Mouse (Mus musculus): ENCODE data around the gene Upp1.
"Not testable (repeated sequence)": the region's sequence is repeated elsewhere in the genome, so short reads cannot be mapped to it uniquely, and the experiment has no call there.

Upp1 gene

DNA sequence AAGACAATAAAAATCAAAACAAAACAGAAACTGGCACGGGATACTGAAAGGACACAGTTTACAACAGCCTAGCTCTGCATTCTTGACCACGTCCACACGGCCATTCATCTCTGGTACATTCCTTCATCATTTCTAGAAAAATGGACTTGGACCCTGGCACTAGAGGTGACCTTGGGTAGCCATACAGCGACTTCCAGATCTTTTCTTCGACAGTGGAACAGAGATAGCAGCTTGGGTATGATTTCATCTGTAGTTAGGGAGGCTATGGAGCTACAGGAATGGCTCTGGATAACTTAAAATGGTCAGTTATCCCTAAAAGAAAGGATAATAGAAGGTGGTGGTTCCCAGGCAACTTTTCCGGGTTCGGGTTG lies at the start of gene Upp1:
TSS of gene Upp1 (plus strand) at position 54 of the 371 bp plus-strand sequence.
- DNase-seq, result no peak

DNA sequence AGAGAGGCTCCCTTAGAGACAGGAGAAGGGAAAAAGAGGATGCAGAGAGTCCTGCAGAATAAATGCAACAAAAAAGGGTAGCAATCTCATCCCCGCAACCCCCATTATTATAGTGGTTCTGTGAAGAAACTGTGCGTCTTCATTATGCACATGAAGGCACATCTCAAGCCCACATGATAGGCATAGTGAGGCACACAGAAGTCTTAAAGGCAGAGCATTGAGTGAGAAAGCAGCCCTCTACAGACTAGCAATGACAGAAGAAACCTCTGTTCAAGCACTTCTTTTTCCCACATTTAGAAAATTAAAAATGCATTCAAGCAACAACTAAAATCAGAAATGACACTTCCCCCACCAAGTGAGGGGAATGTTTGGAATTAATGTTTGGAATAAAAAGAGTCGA lies 41.5 kb upstream of the Upp1 start:
- DNase-seq, result no peak

DNA sequence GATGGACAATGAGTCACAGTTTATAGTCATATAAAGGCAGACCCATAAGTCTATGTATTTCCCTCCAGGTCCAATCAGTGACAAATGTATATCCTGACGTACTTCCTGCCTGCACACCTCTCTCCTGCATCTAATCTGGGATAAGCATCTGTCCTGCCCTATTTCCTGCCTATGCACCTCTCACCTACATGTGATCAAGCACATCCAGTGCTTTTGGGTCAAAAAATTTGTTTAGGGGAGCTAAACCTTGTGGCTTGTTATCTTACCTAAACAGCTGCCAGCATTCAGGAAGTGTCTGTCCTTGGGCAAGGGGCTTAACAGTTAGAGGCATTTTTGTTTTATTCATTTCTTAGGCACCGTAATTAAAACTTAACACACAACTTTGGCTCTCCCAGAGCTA lies 4.7 kb upstream of the Upp1 start:
- DNase-seq, result no peak

DNA sequence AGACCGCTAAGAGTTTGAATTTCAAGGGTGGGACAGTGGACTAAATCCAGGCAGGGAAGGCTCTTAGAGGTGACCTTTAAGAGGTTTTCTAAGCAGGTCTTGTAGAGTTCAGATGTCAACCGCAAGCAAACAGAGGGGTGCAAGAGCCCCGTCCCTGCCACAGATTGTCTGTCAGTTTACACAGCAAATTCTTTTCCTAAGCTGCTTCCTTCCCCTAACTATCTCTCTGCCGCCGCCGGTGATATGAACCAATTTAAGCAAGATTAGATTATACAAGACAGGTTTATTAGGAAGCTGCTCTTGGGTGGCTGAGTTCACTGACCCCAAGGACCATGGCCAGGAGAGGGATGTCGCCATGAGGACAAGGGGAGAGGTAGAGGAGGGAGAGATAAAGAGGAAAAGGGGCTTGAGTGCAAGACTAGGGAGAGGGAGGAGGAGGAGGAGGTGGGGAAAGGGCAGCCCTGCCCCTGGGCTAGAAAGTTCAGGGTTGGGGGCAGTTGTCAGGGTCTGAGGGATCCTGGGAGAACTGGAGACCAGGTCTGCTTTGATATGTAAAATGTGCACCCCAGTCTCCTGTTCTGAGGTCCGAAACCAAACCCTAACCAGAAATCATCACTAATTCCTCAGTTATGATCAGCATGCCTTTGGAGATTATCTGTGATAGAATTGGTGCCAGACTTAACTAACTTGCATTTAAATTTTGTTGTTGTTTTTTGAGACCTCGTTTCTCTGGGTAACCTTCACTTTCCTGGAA lies 2.4 kb upstream of the Upp1 start:
- DNase-seq, result no peak

DNA sequence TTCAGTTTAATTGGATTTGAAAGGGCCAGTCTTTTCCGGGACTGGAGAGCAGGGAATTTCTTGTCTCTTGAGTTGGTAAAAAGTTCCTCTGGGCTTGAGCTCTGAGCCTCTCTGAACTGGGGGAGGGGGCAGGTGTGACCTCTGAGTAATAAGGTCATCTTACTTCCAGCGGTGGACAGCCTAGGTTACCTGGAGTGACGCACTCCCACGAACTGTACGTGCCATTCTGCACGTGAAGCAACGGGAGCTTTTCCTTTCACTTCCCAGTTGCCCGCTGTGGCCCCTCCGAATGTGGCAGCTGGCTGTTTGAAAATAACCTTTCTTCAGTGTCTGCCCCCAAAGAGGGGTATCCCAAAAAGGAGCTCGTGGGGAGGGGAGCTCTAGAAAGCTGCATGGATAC lies 1.8 kb upstream of the Upp1 start:
- DNase-seq, result no peak

DNA sequence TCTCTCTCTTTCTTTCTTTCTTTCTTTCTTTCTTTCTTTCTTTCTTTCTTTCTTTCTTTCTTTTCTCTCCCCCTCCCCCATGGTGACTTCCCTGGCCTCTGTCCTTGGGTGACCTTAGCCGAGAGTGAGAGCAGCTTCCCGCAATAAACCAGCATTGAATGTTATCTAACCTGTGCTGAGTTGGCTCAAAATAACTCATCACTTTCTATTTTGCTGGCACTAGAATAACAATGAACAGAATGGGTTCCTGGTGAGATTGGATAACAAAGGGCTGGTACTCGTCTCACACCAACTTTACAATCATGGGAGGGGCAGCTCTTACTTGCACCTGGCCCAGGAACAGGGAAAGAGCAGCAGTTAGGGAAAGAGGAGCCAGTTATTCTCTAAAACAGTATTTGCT lies 987 bp upstream of the Upp1 start:
- DNase-seq, result no peak

DNA sequence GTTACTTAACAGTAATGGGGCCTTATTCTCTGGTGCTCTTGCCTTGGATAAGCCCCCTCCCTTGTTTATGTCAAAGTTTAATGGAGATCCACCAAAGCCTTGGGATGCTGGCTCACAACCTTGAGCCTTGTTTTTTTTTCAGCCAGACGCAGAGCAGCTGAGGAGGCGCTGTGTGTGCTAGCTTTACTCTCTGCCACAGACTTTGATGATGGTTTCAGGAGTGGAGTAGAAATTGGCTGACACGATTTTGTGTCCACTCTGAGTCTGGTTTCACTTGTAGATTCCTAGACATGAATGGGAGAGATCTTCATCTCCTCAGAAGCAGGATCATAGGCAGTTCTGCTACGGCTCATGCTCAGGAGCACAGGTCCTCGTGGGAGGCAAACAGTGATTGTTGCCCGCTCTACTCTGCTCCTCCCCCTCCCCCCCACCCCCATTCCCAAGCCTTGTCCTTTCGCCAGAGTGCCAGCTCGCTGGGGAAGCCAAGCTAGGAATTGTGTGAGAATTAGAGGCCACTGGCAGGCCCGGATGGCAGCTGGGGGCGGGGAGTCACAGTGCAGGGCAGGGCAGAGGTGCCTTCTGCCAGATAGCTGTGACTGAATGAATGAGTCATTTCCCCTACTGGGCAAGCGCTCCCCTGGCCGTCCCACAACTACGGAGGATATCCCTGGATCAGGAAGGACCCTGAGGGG lies 399 bp upstream of the Upp1 start:
- DNase-seq, result peak; percentile 39 to 48

DNA sequence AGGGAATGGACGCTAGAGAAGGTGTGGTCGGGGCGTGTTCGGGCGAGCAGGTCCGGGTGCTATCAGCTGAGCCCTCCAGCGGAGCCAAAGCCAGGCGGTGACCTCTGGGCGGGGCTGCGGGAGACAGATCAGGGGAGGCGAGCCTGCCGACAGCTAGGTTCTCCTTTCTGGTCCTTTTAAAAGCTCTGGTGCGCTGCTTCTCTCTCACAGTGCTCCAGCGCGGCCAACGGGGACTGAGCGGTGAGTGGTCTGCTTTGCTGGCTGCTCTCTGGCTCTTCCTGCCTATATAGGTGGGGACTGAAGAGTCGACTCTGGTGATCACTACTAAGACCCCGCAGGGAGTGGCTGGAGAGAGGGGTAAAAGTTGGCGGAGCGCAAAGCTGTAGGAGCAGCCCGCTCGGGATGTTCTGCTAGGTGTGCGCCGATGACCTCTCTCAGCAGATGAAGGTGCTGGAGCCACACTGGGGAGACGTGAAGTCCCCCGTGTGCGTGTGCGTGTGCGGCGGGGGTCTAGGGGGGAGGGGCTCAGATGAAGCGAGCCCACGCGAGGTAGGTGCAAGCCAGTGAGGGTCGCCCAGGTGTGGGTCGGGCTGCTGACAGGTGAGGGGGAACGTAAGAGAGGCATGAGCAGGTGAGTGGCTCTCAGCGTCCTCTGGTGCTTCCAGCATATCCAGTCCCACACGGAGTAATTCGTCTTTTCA lies 668 bp downstream of the Upp1 start:
- DNase-seq, result peak; percentile 18 to 21

DNA sequence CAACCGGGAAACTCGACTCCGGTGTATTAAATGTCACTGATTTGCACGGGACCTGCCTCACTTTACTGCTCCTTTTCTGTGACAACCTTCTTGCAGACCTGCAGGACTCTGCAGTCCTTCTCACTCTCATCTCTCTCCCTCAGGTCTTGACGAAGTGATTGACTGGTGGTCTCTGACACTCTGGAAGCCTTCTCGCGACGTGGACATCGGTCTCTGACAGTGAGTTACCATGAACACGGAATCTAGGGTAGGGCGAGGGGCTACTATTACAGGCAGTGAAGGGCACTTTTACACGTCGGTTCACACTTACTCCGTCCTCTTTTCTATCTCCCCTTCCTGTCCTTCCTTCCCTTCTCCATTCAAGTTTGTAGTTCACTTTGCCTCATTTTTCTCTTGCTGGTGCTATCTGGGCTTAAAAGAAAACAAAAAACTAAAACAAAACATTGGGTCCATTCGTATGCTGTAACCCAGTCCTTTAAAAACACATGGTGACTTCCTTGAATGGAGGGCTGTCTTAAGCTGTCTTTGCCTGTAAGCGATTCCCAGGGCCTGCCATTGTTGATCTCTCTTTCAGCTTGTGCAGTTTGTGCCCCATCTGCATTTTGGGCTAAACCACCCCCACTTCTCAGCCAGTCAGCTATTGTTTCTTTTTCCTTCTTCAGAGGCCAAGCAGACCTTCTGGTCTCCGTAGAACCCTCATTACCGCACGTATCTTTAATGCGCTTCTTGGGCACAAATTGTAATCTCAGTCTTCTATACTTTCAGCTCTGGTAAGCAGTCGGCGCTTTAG lies 1.5 kb downstream of the Upp1 start:
- no peak for DNase-seq

DNA sequence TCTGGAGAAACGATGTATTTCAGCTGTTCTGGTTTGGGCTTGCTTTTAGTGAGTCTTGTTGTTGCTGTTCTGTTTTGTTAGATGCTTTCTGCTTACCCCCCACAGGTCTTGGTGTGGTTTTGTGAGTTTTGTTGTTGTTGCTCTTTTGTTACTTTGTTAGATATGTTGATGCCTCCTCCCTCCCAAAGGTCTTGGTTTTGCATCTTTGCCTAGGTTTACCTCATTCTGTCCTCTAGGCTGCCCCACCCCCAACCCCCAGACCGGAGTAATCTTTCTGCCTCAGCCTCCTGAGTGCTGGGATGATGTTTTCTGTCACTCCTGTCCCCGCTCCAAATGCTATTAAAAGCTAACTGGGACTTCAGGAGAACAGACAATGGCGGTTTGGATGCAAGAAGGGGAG lies 4.4 kb downstream of the Upp1 start:
- DNase-seq, result no peak

DNA sequence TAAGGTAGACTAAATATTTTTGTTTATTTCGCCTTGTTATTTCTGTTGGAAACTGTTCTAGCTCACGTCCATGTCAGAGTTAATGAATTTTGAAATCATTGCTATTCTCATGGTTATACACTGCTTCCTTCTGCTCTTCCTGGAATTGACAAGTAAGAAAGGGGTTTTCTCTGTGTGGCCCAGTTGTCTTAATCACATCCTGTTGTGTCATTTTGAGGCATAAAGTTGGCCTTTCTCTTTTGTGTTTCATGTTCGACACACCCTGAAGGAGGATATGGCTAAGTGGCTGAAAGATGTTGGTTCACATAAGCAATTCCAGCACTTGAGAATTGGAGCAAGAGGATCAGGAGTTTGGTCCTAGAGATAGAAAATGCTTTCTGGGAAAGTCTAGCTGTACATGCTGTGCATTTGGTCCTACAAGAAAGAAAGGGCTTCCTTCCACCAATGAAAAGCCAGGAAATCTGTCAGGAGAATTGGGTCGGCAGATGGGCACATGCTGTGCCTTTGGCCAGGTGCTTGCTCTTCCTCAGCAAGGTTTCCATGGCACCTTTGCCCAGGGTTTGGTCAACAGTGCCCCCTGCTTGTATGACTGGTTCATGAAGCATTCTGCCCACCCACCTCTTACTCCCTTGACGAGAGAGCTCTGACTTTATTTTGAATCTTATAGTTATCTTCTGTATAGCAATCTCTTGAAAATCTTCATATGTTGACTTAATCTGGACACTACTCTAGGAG lies 8.6 kb downstream of the Upp1 start:
- DNase-seq, result peak; percentile 77 to 80

DNA sequence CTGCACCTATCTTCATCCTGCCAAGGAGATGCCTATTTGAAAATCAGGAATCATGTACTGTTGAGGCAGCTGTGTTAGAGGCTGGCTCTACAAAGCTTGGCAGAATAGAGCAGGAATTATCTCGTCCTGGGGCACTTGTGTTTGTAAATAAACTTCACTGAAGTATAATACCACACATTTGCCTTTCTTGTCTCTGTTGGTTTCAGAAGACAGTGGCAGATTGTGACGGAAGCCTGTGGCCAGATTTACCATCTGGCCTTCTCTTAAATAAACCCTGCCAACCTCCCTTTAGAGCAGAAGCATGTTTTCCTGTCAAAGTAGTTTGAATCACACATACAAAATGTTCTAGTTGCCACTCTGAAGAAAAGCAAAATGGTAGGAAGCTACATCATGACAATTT lies 10.2 kb downstream of the Upp1 start:
- no peak for DNase-seq

DNA sequence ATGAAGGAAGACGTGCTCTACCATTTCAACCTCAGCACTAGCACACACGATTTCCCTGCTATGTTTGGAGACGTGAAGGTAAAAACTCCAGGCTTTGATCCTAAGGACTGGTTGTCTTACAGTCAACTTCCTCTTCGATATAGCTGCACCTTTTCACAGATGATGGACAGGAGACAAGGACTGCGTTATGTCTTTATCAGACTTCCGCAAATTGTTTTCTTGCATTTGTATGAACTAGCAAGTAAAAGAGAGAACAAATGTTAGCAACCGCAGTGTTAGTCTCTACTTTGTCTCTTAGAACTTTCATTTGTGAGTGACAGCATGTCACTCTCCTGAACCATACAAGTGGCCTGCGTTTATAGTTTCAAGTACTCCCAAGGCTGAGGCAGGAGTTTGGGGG lies 11.6 kb downstream of the Upp1 start:
- DNase-seq, result no peak

DNA sequence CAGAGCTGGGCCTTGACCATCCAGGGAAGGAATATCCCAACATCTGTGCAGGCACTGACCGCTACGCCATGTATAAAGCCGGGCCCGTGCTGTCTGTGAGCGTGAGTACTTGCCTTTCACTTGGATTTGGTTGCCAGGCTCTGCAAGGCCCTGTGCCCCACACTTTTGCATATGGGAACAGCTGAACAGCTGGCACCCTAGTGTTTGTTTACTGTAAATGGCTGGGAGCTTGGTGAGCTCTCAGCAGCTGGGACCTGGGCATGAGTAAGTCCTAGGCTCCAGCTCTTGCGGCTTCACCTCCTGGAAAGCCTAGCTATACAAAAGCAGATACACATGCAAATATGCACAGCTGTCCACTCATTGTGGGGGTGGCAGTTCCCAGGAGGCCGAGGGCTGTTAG lies 13.8 kb downstream of the Upp1 start:
- DNase-seq, result no peak

DNA sequence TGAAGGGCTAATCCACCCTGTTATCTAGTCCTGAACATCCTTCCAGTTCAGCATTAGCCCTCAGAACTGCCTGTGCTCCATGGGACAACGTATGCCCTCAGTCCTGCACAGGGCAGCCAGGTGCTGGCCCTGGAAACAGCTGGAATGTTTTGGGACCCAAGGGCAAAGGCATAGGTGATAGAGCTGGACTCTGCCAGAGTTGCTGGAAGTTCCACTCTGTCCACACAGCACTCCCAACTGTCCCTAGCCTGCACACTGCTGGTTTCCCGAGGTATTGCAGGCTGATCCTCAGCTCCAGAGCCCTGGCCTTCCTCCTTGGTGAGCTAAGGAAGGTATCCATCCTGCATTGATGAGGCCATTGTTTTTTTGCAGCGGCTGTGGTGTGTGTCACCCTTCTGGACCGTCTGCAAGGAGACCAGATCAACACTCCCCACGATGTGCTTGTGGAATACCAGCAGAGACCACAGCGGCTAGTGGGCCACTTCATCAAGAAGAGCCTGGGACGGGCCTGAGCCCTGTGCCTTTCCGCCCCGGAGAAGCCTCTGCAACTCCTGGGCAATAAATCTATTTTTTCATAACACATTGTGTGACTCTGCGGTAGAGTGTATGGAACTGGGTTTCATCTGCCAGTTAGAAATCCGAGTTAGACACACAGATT lies 17.8 kb downstream of the Upp1 start:
- DNase-seq, result no peak

DNA sequence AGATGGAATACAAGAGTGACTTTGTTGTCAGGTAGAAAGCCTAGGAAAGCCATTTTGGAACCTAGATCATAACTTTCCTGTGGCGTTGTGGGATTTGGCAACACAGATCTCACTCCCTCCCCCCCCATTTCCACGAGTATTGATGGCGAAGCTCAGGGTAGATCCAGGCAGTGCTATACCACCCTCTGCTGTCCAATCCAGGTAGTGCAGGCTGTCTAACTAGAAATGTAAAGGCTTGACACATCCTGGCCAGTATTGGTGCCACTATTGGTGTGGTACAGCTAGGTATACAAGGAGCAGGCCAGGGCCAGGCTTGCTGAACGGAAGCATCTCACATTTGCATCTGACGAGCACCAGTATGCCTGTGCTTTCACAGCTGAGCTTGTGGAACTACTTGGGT lies 18.6 kb downstream of the Upp1 start:
- DNase-seq, result peak; percentile 78 to 89

DNA sequence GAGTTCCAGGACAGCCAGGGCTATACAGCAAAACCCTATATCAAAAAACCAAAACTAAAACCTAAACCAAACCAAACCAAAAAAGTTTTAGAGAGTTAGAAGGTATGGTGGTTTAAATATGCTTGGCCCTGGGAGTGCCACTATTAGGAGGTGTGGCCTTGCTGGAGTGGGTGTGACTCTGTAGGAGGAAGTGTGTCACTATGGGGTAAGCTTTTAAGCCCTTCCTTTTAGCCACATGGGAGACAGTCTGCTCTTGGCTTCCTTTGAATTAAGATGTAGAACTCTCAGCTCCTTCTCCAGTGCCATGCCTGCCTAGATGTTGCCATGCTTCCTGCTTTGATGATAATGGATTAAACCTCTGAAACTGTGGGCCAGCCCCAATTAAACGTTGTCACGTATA lies 27.2 kb downstream of the Upp1 start:
- DNase-seq, result no peak

DNA sequence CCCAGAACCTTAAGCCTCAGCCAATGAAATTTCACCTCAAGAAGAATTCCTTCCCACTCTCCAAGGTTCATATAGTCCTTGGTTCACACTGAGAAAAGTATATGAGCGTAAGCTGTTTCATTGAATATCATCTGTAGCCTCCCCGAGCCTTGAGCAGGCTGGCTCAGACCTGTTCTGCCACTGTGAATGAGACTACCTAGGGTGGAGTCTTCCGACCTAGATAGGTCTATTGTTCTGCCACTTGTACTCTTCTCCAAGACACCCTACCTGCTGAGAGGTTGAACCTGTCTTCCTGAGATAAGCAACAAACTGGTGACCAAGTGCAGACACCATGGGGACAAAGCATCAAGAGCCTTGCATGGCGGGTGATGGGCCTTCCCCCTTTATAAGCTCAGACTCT lies 28.2 kb downstream of the Upp1 start:
- no peak for DNase-seq

DNA sequence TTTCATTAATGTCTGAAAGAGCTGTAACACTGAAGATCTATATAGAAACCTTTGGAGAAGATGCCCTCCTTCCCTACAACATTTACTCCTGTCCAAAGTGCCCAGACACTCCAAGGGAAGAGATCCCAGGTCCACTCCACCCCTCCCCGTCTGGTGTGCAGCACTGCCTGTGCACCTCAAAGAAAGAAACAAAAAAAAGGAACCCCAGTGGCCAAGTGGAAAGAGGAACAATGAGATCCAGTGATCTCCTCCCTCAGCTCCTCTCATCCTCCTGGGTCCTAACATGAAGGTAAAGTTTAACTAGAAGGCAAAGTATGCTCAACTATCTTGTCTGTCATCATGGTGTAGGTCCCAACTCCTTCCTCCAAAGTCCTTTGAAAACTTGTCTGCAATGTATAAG lies 28.8 kb downstream of the Upp1 start:
- no peak for DNase-seq

DNA sequence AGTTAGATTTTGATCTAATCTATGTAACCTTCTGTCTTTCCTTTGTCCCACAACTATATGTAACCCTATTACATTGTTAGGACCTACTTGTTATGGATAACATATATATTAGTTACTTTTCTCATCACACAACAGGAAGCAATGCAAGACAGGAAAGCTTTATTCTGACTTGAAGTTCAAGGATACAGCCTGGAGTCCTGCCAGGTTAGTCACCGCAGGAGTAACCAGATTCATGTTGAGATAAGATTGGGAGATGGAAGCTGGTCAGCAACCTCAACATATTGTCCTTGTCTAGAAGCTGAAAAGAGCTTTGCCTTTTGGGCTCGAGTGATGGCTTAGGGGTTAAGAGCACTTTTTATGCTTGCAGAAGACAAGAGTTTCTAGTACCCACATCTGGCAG lies 30.3 kb downstream of the Upp1 start:
- no peak for DNase-seq

DNA sequence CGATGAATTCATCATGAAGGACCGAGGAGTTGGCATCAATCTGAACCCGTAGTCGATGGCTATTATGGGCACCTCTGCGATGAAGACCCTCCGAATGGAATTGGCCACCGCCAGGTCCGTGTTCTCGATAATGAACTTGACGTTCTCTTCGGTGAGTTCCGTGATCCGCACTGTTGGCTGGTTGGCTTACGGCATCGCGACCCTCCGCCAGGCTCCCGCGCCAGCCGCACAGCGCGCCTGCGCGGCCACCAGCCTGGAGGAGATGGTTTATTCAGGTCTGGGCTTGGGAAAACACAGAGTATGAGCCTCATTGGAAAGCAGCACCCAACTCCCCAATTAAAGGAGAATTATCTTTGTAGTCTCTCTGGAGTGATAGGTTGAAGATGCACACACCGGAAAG lies 32.5 kb downstream of the Upp1 start:
- not testable (repeated sequence) for DNase-seq

DNA sequence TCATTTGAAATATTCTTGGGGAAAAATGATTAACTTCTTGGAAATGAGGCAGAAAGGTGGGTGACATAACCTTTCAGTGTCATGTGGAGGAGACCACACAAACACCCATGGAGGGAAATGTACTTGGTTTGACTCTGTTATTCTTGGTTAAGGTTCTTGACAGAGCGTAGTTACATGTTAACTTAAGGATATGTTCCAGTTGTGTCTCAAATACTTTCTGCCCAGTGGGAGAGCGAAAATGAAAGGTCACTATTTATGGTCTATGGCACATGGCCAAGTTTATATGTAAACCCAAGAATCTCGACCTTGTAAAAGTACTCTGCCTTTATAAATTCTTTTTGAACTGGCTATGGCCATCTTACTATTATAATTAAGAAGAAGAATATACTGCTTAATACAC lies 42.0 kb downstream of the Upp1 start:
- no peak for DNase-seq
